Mouse (Mus musculus) WW6 (cell line): ENCODE data around the gene Gm20388.

Source experiments
- DNase-seq: peaks from one replicate; pipeline ENCODE4 v3.0.0-alpha.2; 2013; ENCODE audit warnings: low read depth, low spot score

Gene Gm20388

GRCm38 (mm10) chr8:120313674-120314073, 403.0 kb downstream of the Gm20388 start:
- DNase-seq, result no peak

- DNase-seq, result no peak
Measured at GRCm38 (mm10) chr8:120314932-120315331, 404.3 kb downstream of the Gm20388 start.

- DNase-seq, result no peak
Measured at GRCm38 (mm10) chr8:120315644-120316043, 405.0 kb downstream of the Gm20388 start.

GRCm38 (mm10) chr8:120316707-120317106, 406.1 kb downstream of the Gm20388 start:
- DNase-seq, result no peak

- DNase-seq, result no peak
Measured at GRCm38 (mm10) chr8:120317118-120317824, 406.6 kb downstream of the Gm20388 start.

GRCm38 (mm10) chr8:120318476-120318991, 407.9 kb downstream of the Gm20388 start:
- DNase-seq, result no peak

- DNase-seq, result no peak
Measured at GRCm38 (mm10) chr8:120319449-120319848, 408.8 kb downstream of the Gm20388 start.

GRCm38 (mm10) chr8:120320146-120320545, 409.5 kb downstream of the Gm20388 start:
- DNase-seq, result no peak

- DNase-seq, result no peak
Measured at GRCm38 (mm10) chr8:120321724-120322123, 411.1 kb downstream of the Gm20388 start.

- no peak for DNase-seq
Measured at GRCm38 (mm10) chr8:120322956-120323448, 412.4 kb downstream of the Gm20388 start.

- no peak for DNase-seq
Measured at GRCm38 (mm10) chr8:120324555-120324954, 413.9 kb downstream of the Gm20388 start.

GRCm38 (mm10) chr8:120325172-120325767, 414.6 kb downstream of the Gm20388 start:
- no peak for DNase-seq

GRCm38 (mm10) chr8:120327131-120327554, 416.5 kb downstream of the Gm20388 start:
- no peak for DNase-seq

GRCm38 (mm10) chr8:120328361-120329022, 417.9 kb downstream of the Gm20388 start:
- DNase-seq, result no peak

- no peak for DNase-seq
Measured at GRCm38 (mm10) chr8:120329030-120329748, 418.5 kb downstream of the Gm20388 start.

- DNase-seq, result no peak
Measured at GRCm38 (mm10) chr8:120331027-120331426, 420.4 kb downstream of the Gm20388 start.

GRCm38 (mm10) chr8:120332379-120333229, 422.0 kb downstream of the Gm20388 start:
- DNase-seq, result no peak

- DNase-seq, result no peak
Measured at GRCm38 (mm10) chr8:120333681-120334080, 423.0 kb downstream of the Gm20388 start.

- peak; percentile 78 for DNase-seq
Measured at GRCm38 (mm10) chr8:120334261-120334660, 423.6 kb downstream of the Gm20388 start.

GRCm38 (mm10) chr8:120334878-120335261, 424.2 kb downstream of the Gm20388 start:
- DNase-seq, result peak; percentile 92
